Mouse (Mus musculus) lung, postnatal 0 days (tissue): ENCODE data around the gene Scnn1a. TPM values are rescaled to one million over a fixed set of nuclear protein-coding genes. Genes with fewer than 3 reads are reported as not detected.
"Not testable (repeated sequence)": the region's sequence is repeated elsewhere in the genome, so short reads cannot be mapped to it uniquely, and the experiment has no call there.

Experiments
- ATAC-seq: fragments of 200-750 bp; cut with Nextera tagmentation; 2 replicates; pipeline ENCODE4 v1.8.0; 2017; ENCODE audit warnings: moderate library complexity
- DNase-seq: peaks from one replicate; pipeline ENCODE4 v3.0.0-alpha.2; 2016; ENCODE audit warnings: low spot score
- H3K27ac ChIP-seq: fragments of 300-500 bp; sonication (generic); 2 replicates; pipeline ENCODE4 v1.5.1; 2014; ENCODE audit warnings: antibody characterized with exemption, mild to moderate bottlenecking, low read length, mixed read lengths
- H3K27me3 ChIP-seq: fragments of 300-500 bp; sonication (generic); replicated peaks from 2 replicates; pipeline ENCODE4 v1.6.1; 2014; ENCODE audit warnings: low read length, mixed read lengths; ENCODE audit not compliant: insufficient read depth
- H3K36me3 ChIP-seq: fragments of 300-500 bp; sonication (generic); 2 replicates; pipeline ENCODE4 v1.6.1; 2014; ENCODE audit warnings: low read length, mixed read lengths; ENCODE audit not compliant: insufficient read depth
- H3K4me1 ChIP-seq: fragments of 300-500 bp; sonication (generic); 2 replicates; pipeline ENCODE4 v1.6.1; 2014; ENCODE audit warnings: antibody characterized with exemption, low read depth, low read length, mixed read lengths; ENCODE audit not compliant: insufficient read depth
- H3K4me2 ChIP-seq: fragments of 300-500 bp; sonication (generic); replicated peaks from 2 replicates; pipeline ENCODE4 v1.6.1; 2014; ENCODE audit warnings: low read depth, mild to moderate bottlenecking, low read length, moderate library complexity, mixed read lengths
- H3K4me3 ChIP-seq: fragments of 300-500 bp; sonication (generic); 2 replicates; pipeline ENCODE4 v1.5.1; 2014; ENCODE audit warnings: low read depth, low read length
- H3K9ac ChIP-seq: fragments of 300-500 bp; sonication (generic); replicated peaks from 2 replicates; pipeline ENCODE4 v1.6.1; 2014; ENCODE audit warnings: low read depth, mild to moderate bottlenecking
- H3K9me3 ChIP-seq: fragments of 300-500 bp; sonication (generic); 2 replicates; pipeline ENCODE4 v1.6.1; 2016; ENCODE audit warnings: low read length, mixed read lengths
- CTCF ChIP-seq: IDR thresholded peaks from 2 replicates; pipeline ENCODE4 v1.5.1; 2016; ENCODE audit warnings: antibody characterized with exemption, mild to moderate bottlenecking
- EP300 ChIP-seq: IDR thresholded peaks from 2 replicates; pipeline ENCODE4 v1.6.1; 2016; ENCODE audit warnings: antibody characterized with exemption, mild to moderate bottlenecking, control low read depth
- WGBS: fragments of 180-500 bp; shearing (Covaris S2); extraction: QIAGEN DNeasy Blood & Tissue Kit; methylation state at CpG from one replicate; pipeline ENCODE4 v1.1.7; 2014; 5-methylcytosine and 5-hydroxymethylcytosine counted together
- polyA plus RNA-seq: library from polyadenylated mRNA; unstranded; fragments of >200 nt; fragmentation: Nextera tagmentation; extraction: Ambion mirVana; gene quantifications from 2 replicates; pipeline ENCODE4 v1.2.1, GENCODE M21; 2015

Gene Scnn1a
- 106 and 123 TPM in 2 replicates for polyA plus RNA-seq

DNA sequence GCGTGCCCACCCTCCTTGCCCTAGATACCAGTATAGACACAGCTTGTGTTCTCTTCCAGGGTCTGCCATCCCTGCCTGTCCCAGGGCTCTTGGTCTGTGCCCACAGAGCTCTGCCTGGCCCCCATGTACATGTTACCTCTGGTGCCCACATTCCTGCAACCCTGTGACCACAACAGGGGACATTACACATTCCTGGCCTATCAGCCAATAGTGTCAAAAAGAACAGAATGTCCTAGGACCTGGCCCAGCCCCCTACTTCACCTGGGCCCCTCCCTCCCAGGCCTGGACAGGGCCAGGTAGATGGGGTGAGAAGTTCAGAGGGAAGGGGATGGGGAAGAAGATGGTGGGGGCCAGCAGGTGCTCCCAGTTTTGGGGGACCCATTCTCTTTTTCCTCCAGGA lies at the start of gene Scnn1a:
Gene Scnn1a (plus strand): TSS at position 337 of the 400 bp plus-strand sequence.
- Histone ChIP-seq H3K4me3 (peak within 1 kb of the TSS; percentile 47), H3K4me1 (no peaks in the 10 kb centered on the region; the same call in 1 of the 2 replicates), H3K27me3 (no peaks in the 10 kb centered on the region), H3K36me3 (no peaks in the 10 kb centered on the region), H3K9ac (peak within 1 kb of the TSS; percentile 82), H3K27ac (peak within 1 kb of the TSS; percentile 98), H3K9me3 (no peaks in the 10 kb centered on the region), H3K4me2 (peak within 1 kb of the TSS; percentile 53)
- DNase-seq, result peak; percentile 91
- peak; percentile 70 for ATAC-seq
- peak; percentile 100 for TF ChIP-seq EP300
- TF ChIP-seq CTCF, result no peak
- 89% methylated on average over 1 of the region's 1 CpGs for WGBS

DNA sequence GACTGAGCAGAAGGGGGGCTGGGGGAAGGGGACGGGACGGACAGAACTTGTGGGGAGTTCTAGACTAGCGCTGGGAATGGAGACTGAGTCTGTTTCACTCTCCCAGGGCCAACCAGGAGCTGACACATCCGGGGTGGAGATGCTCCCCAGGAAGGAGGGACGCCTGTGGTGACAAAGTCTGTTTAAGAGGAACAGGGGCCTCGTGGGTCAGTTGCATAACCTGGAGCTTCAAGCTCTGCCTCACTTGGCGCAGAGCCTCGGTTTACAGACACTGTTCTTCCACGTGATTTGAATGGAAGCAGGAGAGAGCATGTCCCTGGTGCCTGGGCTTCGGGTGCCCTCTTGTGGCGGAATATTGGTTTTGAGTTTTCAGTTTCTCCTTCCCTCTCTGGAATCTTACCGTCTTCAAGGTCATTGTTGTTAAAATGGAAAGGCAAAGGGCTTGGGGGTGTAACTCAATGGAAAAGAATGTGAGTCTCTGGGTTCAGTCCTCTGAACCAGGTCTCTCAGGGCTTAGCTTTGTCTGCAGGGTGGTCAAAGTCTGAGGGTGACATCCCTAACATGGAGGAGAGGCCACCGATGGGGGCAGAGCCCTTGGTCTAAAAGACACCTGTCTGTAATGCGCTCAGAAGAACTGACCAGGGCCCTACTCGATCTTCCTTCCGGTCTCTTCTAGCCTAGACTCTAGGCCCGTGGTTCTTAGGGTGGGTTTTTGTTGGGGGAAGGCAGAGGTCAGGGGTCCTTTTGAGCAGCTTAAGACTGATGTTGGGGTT lies 48.8 kb upstream of the Scnn1a start:
- Histone ChIP-seq H3K36me3 (no peaks in the 10 kb centered on the region), H3K27ac (no peak overlapping the region), H3K9me3 (no peaks in the 10 kb centered on the region), H3K4me2 (peak overlapping the region; percentile 37), H3K27me3 (no peaks in the 10 kb centered on the region), H3K4me3 (no peak overlapping the region), H3K9ac (no peak overlapping the region), H3K4me1 (no peaks in the 10 kb centered on the region)
- ATAC-seq (peak; percentile 94), DNase-seq (peak; percentile 99)
- peak; percentile 97 for TF ChIP-seq CTCF
- TF ChIP-seq EP300, result peak; percentile 36; the same call in 1 of the 2 replicates
- 15% methylated on average over 17 of the region's 17 CpGs for WGBS

DNA sequence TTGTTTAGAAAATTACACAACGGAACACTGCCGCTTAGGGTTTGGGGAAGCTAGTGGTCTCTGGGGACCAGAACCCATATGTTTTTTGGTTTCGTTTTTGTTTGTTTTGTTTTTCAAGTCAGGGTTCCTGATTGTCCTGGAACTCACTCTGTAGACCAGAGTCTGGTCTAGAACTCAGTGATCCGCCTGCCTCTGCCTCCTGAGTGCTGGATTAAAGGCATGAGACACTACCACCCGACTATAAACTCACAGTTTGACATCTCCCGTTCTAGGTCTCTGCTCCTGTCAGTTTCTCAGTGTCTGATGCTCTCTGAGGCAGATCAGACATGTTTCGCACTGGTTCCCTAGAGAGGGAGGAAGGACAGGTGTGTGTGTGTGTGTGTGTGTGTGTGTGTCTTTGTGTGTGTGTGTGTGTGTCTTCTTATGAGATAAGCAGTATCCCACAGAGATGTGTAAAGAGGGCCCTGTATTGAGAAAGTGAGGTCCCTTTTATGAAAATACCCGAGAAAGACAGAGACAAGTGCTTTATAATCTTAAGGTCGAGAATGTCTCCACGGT lies 48.2 kb upstream of the Scnn1a start:
- WGBS, result 66% methylated on average over 10 of the region's 10 CpGs
- ATAC-seq, result no peak

DNA sequence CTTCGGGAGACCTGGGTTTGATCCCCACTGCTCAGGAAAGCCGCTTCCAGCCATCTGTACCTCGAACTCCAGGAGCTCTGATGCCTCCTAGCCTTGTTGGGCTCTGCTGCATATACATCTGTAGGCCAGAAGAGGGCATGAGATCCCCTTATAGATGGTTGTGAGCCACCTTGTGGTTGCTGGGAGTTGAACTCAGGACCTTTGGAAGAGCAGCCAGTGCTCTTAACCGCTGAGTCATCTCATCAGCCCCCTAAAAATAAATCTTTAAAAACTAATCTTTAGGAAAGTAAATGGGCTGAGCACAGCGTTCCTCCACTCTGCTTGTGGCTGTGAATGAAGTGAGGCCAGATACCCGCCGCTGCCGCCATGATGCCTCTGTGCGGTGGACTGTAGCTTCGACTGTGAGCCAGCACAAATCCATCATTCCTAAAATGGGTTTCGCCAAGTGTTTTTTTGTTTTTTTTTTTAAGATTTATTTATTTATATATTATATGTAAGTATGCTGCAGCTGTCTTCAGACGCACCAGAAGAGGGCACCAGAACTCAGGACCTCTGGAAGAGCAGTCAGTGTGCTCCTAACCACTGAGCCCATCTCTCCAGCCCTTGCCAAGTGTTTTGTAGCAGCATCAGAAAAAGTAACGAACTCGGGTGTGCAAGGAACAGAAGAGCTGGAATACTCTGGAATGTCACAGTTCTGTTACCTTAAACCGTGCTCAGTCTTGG lies 45.5 kb upstream of the Scnn1a start:
- TF ChIP-seq EP300 (no peak), CTCF (peak; percentile 84)
- 47% methylated on average over 15 of the region's 15 CpGs for WGBS
- H3K9ac ChIP-seq, result no peak overlapping the region
- H3K4me1 ChIP-seq, result no peaks in the 10 kb centered on the region
- H3K4me3 ChIP-seq, result no peak overlapping the region
- H3K4me2 ChIP-seq, result no peak overlapping the region
- H3K27me3 ChIP-seq, result no peaks in the 10 kb centered on the region
- H3K36me3 ChIP-seq, result no peaks in the 10 kb centered on the region
- ATAC-seq (peak; percentile 43; the same call in 1 of the 2 replicates), DNase-seq (peak; percentile 90)
- no peak overlapping the region for H3K27ac ChIP-seq
- H3K9me3 ChIP-seq, result no peaks in the 10 kb centered on the region

More for the DNA sequence above, 48.2 kb upstream of the Scnn1a start:
- Histone ChIP-seq H3K9me3 (no peaks in the 10 kb centered on the region), H3K9ac (no peak overlapping the region), H3K27ac (no peak overlapping the region), H3K36me3 (no peaks in the 10 kb centered on the region), H3K27me3 (no peaks in the 10 kb centered on the region), H3K4me2 (no peak overlapping the region), H3K4me3 (no peak overlapping the region), H3K4me1 (no peaks in the 10 kb centered on the region)
- DNase-seq, result no peak
- no peak for TF ChIP-seq EP300
- TF ChIP-seq CTCF, result no peak

DNA sequence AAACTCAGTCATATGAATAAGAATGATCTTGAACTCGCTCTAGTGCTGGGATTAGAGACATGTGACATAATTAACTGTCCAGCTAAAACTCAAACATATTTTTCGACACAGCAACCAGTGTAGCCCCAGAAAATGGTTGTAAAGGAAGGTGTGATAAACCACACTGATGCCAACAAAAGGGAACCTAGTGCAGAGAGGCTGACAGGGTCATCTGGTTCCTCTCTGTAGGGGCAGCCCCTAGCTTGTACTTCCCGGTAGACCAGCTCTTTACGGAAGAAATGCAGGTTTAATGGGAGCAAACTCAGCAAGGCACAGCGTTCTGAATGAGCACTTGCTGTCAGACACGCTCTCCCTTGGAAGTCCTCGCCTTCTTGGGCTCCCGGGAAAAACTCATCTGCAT lies 40.7 kb upstream of the Scnn1a start:
- Histone ChIP-seq H3K9me3 (no peaks in the 10 kb centered on the region), H3K4me1 (no peaks in the 10 kb centered on the region), H3K27ac (no peak overlapping the region), H3K4me2 (no peak overlapping the region), H3K4me3 (no peak overlapping the region), H3K27me3 (no peaks in the 10 kb centered on the region), H3K36me3 (no peaks in the 10 kb centered on the region), H3K9ac (no peak overlapping the region)
- WGBS, result 62% methylated on average over 8 of the region's 8 CpGs
- TF ChIP-seq CTCF, result no peak
- ATAC-seq (no peak), DNase-seq (no peak)

DNA sequence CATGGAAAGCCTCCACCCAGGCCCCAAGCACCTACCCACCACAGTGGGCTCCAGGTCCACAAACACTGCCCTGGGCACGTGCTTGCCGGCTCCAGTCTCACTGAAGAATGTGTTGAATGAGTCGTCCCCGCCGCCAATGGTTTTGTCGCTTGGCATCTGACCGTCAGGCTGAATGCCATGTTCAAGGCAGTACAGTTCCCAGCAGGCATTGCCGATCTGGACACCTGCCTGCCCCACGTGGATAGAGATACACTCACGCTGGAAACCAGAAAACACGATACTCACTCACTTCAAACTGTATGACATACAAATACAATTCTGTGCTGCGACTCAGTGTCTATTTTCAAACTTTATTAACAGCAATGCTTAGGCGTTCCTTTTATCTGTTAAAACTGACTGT lies 37.7 kb upstream of the Scnn1a start:
- not testable (repeated sequence) for H3K36me3 ChIP-seq, ATAC-seq, DNase-seq, H3K27ac ChIP-seq, H3K4me3 ChIP-seq, H3K4me1 ChIP-seq, H3K9ac ChIP-seq, H3K4me2 ChIP-seq, H3K27me3 ChIP-seq, H3K9me3 ChIP-seq
- 86% methylated on average over 13 of the region's 13 CpGs for WGBS
